Mouse (Mus musculus) ES-E14 (cell line): ENCODE measurements around the gene Rem2.

ENCODE experiments used
- CHD2 ChIP-seq: IDR thresholded peaks from 2 replicates; pipeline ENCODE4 v1.6.1; 2014; ENCODE audit warnings: mild to moderate bottlenecking, low read depth, low read length, inconsistent platforms
- HCFC1 ChIP-seq: IDR thresholded peaks from 2 replicates; pipeline ENCODE4 v1.6.1; 2012; ENCODE audit warnings: low read length, inconsistent platforms, borderline replicate concordance; ENCODE audit not compliant: insufficient read depth
- ZC3H11A ChIP-seq: IDR thresholded peaks from 2 replicates; pipeline ENCODE4 v1.6.1; 2012; ENCODE audit warnings: low read depth, mild to moderate bottlenecking, inconsistent platforms, low read length, borderline replicate concordance

- no peak for TF ChIP-seq ZC3H11A
- TF ChIP-seq HCFC1, result no peak
- no peak for TF ChIP-seq CHD2
Measured at GRCm38 (mm10) chr14:54485899-54486298, 10.0 kb downstream of the Rem2 start.
